Mouse (Mus musculus): ENCODE measurements around the gene Eef1a2. TPM values are rescaled to one million over a fixed set of nuclear protein-coding genes. Genes with fewer than 3 reads are reported as not detected.

The Eef1a2 gene
- total RNA-seq, 2 experiments from 2014 or later: 1,191 to 1,260 TPM

DNA sequence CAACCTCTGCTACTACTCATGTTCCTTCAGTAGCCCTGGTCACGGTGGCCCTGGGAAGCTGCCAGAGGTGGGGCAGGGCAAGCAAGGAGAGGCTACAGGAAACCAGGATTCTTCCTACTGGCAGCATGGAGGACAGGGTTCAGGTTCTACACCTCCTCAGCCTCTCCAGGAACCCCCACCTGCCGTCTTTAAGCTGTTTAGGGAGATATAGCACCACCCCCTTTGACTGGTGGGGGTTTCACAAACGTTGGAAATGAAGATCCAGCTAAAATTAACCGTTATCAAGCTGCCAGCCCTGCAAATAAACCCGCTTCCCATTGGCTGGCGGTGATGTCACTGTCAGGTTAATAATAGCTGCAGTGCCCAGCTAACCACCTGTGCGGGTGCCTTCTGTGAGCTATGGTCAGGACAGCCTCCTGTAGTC, 2.3 kb upstream of the Eef1a2 start:
- peak in 1 of 2 experiments; percentile 84 for DNase-seq (ENCODE audit: low spot score in 2 of 2)

DNA sequence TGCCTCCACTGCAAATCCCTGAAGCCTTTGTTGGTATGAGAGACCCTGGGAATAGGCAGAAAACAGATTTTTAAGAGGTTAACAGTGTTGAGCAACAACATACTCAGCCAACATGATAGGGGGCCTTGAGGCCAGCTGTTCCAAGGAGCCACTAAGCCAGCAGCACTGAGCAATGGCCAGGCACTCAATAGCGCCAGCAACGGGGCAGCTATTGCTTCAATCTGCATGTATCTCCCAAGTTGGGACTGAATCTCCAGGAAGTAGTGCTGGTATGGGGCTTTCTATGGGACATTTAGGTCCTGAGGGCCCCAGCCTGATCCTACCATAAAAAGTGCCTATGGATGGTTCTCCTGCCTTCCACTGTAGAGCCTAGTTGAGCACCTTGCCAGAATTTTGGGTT, 1.7 kb upstream of the Eef1a2 start:
- DNase-seq (ENCODE audit: low spot score in 2 of 2): no peak

DNA sequence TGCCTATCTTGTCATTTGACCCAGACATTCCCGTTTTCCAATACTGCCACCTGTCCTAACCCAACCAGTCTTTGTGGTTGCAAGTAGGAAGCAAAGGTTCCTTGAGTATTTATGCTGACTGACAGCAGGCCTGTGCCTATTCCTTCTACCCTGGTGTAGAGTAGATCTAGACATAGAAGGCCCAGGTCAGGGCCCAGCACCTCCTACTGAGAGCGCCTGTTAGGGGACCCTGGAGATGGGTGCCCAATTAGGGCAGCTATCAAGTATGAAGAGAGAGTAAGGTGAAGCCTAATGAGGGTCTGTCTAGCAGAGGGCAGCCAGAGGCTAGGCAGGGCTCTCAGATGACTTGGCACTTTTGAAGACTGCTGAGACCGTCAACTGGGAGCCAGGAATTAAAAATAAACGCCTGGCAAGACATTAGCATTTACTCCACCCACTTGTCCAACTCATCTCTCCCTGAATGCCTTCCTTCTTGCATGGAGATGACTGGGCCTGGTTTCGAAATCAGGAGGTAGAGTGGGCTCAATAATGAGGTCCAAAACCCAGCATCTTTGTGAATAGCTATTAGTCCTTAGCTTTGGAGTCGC, 995 bp upstream of the Eef1a2 start:
- no peak for DNase-seq (ENCODE audit: low spot score in 2 of 2)

DNA sequence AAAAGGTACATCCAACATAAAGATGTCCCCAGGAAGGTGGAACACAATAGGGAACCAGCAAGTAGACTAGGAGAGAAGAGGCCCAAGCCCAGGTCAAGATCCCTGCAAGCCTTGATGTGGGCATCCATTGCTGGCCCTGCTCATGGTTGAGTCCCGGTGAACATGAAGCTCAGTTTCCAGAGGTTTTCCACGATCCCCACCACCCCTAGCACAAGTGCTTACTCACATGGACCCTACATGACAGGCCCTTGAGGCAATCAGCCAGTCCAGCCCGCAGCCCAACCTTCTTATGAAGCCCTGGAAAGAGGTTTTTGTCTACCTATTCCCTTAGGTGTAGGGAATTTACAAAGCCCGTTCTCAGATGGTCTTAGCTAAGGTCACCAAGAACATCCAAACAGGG, 366 bp upstream of the Eef1a2 start:
- DNase-seq (ENCODE audit: low spot score in 2 of 2): no peak

DNA sequence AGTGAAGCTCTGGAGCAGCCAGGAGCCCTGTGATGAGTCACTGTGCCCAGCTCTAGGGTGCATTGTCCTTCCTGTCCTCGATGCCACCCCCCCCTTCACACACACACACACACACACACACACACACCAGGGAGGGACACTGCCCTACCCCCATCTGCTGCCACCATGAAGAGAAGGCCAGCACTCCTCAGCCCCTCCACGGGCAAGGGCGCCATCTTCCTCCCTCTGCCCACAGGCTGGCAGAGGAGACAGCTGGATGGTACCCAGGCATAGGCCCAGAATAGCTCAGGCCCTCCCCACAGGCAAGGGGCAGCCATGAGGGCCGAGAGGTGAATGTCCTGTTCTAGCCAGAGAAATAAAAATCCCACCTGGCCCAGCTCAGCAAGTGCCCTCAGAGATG, 1.0 kb downstream of the Eef1a2 start:
- DNase-seq (ENCODE audit: low spot score in 2 of 2): peak in 1 of 2 experiments; percentile 54

DNA sequence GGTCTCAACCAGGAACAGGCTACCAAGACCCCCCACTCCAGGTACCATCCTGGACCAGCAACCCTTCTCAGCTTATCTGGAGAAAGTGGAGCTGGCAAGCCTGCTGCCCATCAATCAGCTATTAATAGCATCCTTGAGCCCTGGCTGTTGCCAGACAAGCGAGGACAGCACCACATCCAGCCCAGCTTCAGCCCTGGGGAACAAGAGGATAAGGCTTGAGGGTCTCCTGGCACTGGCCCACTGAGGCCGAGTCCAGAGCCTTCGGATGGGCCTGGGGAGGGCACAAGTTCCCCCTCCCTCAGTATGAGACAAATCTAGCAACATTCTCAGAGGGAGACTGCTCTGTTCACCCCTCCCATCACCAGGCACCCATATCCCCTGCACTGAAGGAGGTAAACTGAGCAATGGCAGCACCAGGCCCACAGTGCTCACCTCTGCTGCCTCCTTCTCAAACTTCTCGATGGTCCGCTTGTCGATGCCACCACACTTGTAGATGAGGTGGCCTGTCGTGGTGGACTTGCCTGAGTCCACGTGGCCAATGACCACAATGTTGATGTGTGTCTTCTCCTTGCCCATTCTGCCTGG, 1.9 kb downstream of the Eef1a2 start:
- DNase-seq (ENCODE audit: low spot score in 2 of 2): peak in 1 of 2 experiments; percentile 10

DNA sequence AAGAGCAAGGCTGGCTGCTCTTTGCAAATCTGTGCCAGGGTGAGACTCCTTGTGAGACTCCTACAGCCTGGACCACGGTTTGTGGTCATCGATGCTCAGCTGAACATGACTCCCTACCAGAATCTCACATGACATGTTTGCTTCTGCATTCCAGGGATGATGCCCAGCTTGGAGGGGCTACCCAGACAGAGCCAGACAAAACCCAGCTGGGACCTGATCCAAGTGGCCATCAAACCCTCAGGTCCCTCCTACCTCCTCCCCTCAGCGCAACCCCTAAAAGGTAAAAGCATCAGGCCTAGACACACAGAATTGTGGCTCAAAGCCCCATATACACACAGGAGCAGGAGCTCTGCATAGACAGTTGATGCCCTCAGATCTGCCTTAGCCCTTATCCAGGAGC, 2.5 kb downstream of the Eef1a2 start:
- no peak for DNase-seq (ENCODE audit: low spot score in 2 of 2)

DNA sequence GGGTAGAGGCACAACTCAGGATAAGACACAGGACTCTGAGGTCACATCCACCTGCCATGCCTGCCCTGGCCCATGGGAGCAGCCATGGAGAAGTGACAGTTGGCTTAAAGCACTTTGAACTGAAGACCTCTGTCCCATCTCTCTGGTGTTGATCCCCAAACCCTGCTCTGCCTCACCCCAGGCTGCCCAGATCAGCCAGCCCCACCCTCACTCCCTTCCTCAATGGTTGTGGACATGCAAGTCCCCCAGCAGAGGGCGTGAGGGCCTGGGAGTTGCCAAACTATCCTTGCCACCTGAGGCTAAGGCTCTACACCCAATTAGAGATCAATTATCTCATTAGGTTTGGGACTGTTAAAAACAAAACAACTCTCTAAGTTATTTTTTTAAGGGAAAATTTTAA, 3.0 kb downstream of the Eef1a2 start:
- DNase-seq (ENCODE audit: low spot score in 2 of 2): peak in 1 of 2 experiments; percentile 27

DNA sequence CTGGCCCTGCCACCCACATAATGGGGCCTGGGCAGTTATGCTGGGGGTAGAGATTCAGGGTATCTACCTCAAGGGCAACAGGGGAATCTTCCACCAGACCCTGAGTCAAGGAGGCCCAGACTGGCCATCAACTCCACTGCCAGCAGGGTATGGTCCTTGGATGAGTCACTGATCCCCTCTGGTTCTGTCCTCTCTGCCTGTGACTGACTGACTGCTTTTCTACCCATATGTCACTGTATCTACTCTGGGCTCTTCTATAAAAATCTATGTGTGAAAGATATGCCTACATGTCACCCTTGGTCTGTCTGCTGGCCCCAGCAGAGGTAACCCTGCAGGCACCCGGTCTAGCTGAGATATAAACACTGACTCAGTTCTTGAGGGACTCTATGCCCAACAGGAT, 3.7 kb downstream of the Eef1a2 start:
- no peak for DNase-seq (ENCODE audit: low spot score in 2 of 2)

DNA sequence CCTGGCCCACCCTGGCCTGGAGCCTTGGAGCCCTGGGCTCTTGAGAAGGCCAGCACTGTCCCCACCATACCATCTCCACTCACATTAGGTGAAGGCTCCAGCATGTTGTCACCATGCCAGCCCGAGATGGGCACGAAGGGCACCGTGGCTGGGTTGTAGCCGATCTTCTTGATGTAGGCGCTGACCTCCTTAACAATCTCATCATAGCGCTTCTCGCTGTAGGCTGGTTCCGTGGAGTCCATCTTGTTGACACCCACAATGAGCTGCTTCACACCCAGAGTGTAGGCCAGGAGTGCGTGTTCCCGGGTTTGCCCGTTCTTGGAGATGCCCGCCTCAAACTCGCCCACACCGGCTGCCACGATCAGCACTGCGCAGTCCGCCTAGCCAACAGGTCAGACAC, 4.1 kb downstream of the Eef1a2 start:
- peak in 1 of 2 experiments; percentile 26 for DNase-seq (ENCODE audit: low spot score in 2 of 2)

DNA sequence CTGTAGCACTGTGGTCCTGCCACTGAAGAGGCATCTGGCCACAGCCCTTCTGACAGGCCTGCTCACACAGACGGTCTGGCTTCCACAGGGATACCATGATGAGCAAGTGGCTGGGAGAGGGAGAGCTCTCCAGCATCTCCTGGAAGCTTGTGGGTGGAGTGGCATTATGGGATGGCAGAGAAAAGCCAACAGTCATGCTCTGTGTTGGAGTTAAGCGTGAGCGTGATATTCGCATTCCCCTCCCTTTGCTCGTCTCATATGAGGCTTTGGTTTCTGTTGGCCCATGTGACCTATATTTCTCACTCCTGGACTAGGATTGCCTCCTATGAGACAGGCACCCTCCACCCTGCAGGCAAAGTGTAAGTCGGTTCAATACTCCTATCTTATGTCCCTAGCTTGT, 6.5 kb downstream of the Eef1a2 start:
- DNase-seq (ENCODE audit: low spot score in 2 of 2): peak in 1 of 2 experiments; percentile 82

DNA sequence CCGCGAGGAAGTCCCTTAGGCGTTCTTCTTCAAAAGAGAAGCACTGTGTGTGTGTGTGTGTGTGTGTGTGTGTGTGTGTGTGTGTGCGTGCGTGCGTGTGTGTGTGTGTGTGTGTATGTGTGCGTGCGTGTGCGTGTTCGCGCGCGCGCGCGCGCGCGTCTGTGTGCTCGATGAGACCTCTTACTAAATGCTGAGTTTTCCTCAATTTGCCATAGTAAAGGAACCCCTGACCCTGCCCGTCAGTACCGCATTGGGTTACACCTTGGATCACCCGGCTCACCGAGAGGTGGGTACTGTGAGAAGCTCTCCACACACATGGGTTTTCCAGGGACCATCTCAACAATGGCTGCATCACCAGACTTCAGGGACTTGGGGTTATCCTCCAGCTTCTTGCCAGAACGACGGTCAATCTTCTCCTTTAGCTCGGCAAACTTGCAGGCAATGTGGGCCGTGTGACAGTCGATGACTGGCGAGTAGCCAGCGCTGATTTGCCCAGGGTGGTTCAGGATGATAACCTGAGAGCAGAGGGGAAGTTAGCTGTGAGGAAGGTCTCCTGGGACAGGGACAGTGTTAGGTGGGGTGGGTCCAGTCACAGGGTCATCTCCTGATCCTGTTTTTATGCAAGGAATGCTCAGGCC, 8.4 kb downstream of the Eef1a2 start:
- no peak for DNase-seq (ENCODE audit: low spot score in 2 of 2)

DNA sequence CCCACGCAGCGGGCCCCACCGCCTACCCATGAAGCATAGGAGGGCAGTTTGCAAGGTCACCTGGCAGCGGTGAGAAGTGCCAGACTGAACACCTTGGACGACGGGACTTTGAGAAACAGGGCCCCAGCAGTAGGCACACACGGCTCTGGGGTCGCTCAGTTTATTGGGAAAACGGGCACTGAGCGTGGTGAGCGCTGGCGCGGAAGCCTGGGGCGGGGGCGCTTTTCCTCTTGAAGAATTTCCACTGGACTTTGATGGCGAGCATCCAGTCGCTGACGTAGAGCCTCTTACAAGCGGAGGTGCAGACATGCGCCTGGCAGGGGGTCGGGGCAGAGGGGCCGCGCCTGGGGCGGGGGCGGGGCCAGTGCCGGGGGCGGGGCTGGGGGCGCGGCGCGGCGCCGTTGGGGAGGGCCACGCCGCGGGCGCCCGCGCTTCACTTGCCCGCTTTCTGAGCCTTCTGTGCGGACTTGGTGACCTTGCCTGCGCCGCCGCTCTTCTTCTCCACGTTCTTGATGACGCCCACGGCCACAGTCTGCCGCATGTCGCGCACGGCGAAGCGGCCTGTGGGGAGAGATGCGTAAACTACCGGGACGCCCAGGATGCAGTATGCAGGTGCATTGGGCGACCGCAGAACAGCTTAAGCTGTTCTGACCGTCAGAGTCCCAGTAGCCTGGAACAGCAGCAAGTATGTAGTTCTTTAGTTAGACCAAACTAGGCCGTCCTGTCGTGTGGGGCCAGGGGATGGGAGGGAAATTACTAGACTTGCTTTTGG, 9.1 kb downstream of the Eef1a2 start:
- DNase-seq (ENCODE audit: low spot score in 2 of 2): no peak

DNA sequence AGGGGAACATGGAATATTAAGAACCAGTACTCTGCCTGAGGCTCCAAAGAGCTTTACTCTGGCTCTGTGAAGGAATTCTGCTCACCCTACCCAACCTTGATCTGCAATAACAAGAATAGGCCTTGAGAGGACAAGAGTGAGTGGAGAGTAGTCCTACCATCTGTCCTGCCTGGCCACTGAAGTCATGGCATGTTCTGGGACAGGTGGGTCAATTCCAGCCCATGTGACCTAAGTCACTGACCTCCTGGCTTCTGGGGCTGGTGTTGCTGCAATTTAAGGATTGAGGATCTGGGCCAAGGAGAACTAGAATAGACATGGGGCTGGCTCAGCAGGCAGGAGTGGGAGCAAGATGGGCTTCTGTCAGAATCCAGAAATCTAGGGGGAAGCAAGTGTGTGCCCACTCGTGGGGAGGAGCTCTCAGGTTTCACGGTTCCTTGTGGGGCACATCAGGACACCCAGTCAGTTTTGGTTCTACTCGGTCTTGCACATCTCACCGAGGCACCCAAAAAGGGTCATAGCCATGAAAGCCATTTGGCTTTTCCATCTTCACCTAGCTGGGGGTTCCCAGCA, 9.8 kb downstream of the Eef1a2 start:
- no peak for DNase-seq (ENCODE audit: low spot score in 2 of 2)

DNA sequence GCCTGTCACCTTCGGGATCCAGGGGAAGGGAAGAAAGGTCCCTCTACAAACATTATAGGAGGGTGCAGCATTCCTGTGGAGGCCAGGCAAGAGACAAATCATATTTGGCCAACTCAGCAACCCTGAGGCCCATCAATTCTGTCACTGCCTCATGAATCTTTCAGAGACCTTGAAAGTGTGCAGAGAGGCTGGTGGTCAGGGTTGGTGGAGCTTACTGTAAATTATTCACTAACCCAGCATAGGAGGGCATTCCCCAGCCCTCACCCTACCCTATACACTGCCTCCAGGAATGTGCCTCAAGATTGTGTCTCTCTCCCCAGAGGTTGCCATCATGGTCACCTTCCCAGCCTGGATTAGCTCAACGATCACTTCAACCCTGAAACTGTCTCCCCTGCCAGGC, 12.1 kb downstream of the Eef1a2 start:
- DNase-seq (ENCODE audit: low spot score in 2 of 2): no peak

DNA sequence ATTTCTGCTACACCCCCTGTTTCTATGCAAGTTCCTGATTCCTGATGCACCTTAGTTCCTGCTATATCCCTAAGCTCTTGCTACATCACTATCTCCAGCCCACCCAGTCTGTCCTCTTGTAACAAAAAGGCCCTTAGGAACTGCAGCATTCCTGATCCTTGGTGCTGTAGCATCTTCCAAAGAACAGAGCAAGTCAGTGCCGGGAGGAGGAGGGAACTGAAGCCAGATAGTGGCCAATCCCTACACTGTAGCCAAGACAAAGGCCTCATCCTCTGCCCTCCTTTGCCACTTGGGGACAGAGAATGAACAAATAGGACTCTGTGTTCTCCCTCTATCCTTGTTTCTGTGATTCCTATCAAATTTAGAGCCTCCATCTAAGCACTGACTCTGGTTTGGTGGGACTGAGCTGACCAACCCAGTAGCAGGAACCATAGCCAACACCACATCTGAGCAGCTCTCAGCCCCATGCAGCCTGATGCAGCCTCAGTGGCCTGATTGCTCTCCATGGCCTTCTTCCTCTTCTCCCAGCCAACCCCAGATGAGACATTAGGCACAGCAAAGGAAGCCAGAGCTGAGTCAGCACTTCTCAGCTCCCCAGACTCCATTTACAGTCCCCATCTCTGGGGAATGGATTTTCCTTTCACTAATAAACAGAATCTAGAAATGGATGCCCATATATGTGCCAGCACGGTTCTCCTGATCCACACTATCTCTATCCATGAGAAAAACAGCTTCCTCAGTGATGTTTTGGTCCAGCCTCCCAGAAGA, 13.1 kb downstream of the Eef1a2 start:
- no peak for DNase-seq (ENCODE audit: low spot score in 2 of 2)

DNA sequence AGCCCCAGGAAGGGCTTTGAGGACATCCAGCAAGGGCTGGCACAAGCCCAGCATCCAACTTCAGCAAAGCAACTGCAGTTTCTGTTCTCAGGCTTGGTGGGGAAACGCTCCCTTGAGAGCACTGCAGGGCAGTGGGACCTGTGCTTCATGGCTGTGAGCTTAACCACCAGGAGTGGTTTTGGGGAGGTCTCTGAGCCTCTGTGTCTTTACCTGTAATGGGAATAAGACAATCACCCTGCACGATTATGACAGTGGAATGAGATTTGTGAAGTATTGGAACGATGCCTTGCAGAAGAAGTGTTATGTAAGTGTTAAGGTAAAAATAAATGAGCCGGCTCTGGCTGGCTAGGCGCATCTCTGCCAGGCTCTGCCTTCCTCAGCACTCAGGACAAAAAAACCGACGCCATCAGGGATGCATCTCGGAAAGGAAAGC, 14.1 kb downstream of the Eef1a2 start:
- peak in 1 of 2 experiments; percentile 75 for DNase-seq (ENCODE audit: low spot score in 2 of 2)

DNA sequence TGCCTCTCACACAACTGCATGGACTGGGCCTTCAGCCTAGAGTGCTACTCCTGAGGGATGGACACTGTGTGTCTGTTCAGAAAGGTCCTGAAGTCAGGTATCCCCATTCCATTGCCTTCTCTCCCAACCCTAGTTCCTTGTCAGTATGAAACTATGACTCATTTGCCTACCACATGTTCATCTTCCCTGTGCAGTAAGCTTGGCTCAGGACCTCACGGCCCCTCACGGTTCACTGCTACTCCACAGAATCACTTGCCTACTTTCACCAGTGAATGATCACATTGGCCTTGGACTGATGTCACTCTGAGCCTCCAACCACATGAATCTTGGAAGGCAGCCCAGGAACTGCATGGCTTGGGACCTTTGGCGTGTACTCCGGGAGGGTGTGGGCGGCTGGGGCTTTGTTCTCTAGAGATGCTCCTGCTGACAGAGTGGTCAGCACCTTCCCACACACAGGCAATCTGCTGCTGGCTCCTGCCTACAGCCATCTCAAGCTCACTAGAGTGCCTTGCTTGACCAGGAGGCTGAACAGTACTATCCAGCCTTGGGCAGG, 17.1 kb downstream of the Eef1a2 start:
- DNase-seq (ENCODE audit: low spot score in 2 of 2): no peak

DNA sequence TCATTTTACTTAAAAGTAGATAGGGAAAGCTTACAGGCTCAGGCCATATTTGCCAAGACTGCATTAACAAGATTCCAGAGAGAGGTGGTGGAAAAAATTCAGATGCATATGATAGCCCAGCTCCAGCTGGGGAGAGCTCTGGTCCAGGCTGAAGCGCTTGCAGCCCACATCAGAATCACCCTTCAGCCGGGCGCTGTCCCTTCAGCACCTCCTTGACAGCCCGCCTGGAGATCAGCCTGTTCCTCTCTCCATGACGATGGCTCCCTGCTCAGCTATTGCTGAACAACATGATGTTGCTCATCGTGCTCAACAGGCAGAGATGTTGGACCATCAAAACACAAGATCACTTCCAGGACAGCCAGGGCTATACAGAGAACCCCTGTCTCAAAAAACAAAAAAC, 19.9 kb downstream of the Eef1a2 start:
- no peak for DNase-seq (ENCODE audit: low spot score in 2 of 2)

DNA sequence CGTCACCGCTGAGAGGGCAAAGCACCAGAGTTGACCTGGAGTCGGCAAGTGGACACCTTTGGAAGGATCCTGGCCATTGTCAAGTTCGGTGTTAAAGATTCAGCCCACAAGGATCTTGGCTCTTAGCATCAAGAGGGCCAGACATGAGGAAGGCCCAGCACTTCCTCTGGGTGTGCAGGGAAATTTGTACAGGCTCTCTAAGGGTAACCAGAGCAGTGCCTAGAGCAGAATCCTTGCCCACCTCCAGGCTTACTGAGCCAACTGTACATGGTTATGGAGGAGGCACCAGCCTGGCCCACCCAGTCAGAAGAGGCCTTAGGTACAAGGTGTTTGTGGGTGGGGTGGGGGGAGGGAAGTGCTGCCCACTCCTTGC, 21.4 kb downstream of the Eef1a2 start:
- DNase-seq (ENCODE audit: low spot score in 2 of 2): no peak

All from layer of hippocampus, adult 18-20 months (tissue).